Mouse (Mus musculus): ENCODE measurements around the gene Ccer2. TPM values are rescaled to one million over a fixed set of nuclear protein-coding genes. Genes with fewer than 3 reads are reported as not detected.

Ccer2 gene
- total and polyA plus RNA-seq, 3 experiments: 0.11 TPM; not detected in 2

- Histone ChIP-seq H3K4me3 (ENCODE audit: control insufficient read depth in 1 of 2, insufficient read depth in 1 of 2, low read depth in 2 of 2, low read length in 2 of 2) (no peak overlapping the region), H3K9me3 (replicated peaks; ENCODE audit: insufficient read depth, low read length) (no peaks in the 10 kb centered on the region), H3K27me3 (ENCODE audit: control insufficient read depth in 1 of 2, insufficient read depth in 2 of 2, low read length in 2 of 2) (no peaks in the 10 kb centered on the region), H3K9ac (ENCODE audit: control insufficient read depth, low read depth, low read length, poor library complexity, severe bottlenecking) (no peak overlapping the region), H3K27ac (ENCODE audit: control insufficient read depth, low read depth, low read length) (no peak overlapping the region), H3K36me3 (ENCODE audit: control insufficient read depth in 1 of 2, insufficient read depth in 2 of 2, low read length in 2 of 2) (peaks cover 0 to 3% of the 10 kb centered on the region in 2 experiments; a peak in 2 of 4 replicates), H3K4me1 (ENCODE audit: control insufficient read depth in 1 of 2, insufficient read depth in 2 of 2, low read length in 2 of 2) (peaks cover 0 to 10% of the 10 kb centered on the region in 2 experiments; a peak in 2 of 4 replicates), H3K79me2 (ENCODE audit: control insufficient read depth, insufficient read depth, low read length, poor library complexity) (peaks cover 11% of the 10 kb centered on the region)
- TF ChIP-seq KAT2A (conservative IDR thresholded peaks at IDR 0.05; ENCODE audit: low read depth, low read length) (no peak), ZKSCAN1 (IDR thresholded peaks at IDR 0.05; ENCODE audit: low read depth, low read length) (no peak), MAFK (IDR thresholded peaks at IDR 0.05; ENCODE audit: borderline replicate concordance, low read depth, low read length) (no peak)
- DNase-seq (ENCODE audit: low read depth, low spot score): no peak
Observed at GRCm38 (mm10) chr7:28761907-28762306, 5.9 kb downstream of the Ccer2 start.

- H3K36me3 ChIP-seq (ENCODE audit: control insufficient read depth in 1 of 2, insufficient read depth in 2 of 2, low read length in 2 of 2): peaks cover 0 to 27% of the 10 kb centered on the region in 2 experiments; a peak in 3 of 4 replicates
- no peaks in the 10 kb centered on the region for H3K9me3 ChIP-seq (replicated peaks; ENCODE audit: insufficient read depth, low read length)
- no peak for DNase-seq (ENCODE audit: low read depth, low spot score)
- H3K79me2 ChIP-seq (ENCODE audit: control insufficient read depth, insufficient read depth, low read length, poor library complexity): peaks cover 16% of the 10 kb centered on the region
- no peak overlapping the region for H3K27ac ChIP-seq (ENCODE audit: control insufficient read depth, low read depth, low read length)
- peaks cover 22 to 37% of the 10 kb centered on the region in 2 experiments for H3K4me1 ChIP-seq (ENCODE audit: control insufficient read depth in 1 of 2, insufficient read depth in 2 of 2, low read length in 2 of 2)
- H3K4me3 ChIP-seq (ENCODE audit: control insufficient read depth in 1 of 2, insufficient read depth in 1 of 2, low read depth in 2 of 2, low read length in 2 of 2): peak overlapping the region; percentile 69 to 88; a peak in 3 of 4 replicates
- TF ChIP-seq TAL1 (IDR thresholded peaks at IDR 0.05; ENCODE audit: low read length) (no peak), MAZ (IDR thresholded peaks at IDR 0.05; ENCODE audit: low read depth, low read length) (no peak), POLR2AphosphoS2 (IDR thresholded peaks at IDR 0.05; ENCODE audit: low read length) (no peak), MYC (IDR thresholded peaks at IDR 0.05; ENCODE audit: low read depth, low read length) (no peak), ETS1 (IDR thresholded peaks at IDR 0.05; ENCODE audit: low read depth, low read length) (no peak), ZKSCAN1 (IDR thresholded peaks at IDR 0.05; ENCODE audit: low read depth, low read length) (no peak), RAD21 (IDR thresholded peaks at IDR 0.05; ENCODE audit: low read depth, low read length) (no peak)
- H3K27me3 ChIP-seq (ENCODE audit: control insufficient read depth in 1 of 2, insufficient read depth in 2 of 2, low read length in 2 of 2): no peaks in the 10 kb centered on the region
- peak overlapping the region; percentile 78 for H3K9ac ChIP-seq (ENCODE audit: control insufficient read depth, low read depth, low read length, poor library complexity, severe bottlenecking)
Observed at GRCm38 (mm10) chr7:28765211-28765610, 9.2 kb downstream of the Ccer2 start.

GRCm38 (mm10) chr7:28766173-28766879 lies 10.4 kb downstream of the Ccer2 start, which contains the start of gene Sirt2:
Gene Sirt2, plus strand, starts transcription at chr7:28766735.
- Histone ChIP-seq H3K9me3 (replicated peaks; ENCODE audit: insufficient read depth, low read length) (no peaks in the 10 kb centered on the region), H3K79me2 (ENCODE audit: control insufficient read depth, insufficient read depth, low read length, poor library complexity) (peaks cover 20% of the 10 kb centered on the region), H3K4me3 (ENCODE audit: control insufficient read depth in 1 of 2, insufficient read depth in 1 of 2, low read depth in 2 of 2, low read length in 2 of 2) (peak within 1 kb of the TSS; percentile 69 to 88), H3K4me1 (ENCODE audit: control insufficient read depth in 1 of 2, insufficient read depth in 2 of 2, low read length in 2 of 2) (peaks cover 27 to 46% of the 10 kb centered on the region in 2 experiments), H3K27ac (ENCODE audit: control insufficient read depth, low read depth, low read length) (no peak within 1 kb of the TSS; the same call in 1 of the 2 replicates), H3K36me3 (ENCODE audit: control insufficient read depth in 1 of 2, insufficient read depth in 2 of 2, low read length in 2 of 2) (peaks cover 0 to 32% of the 10 kb centered on the region in 2 experiments; a peak in 2 of 4 replicates), H3K9ac (ENCODE audit: control insufficient read depth, low read depth, low read length, poor library complexity, severe bottlenecking) (peak within 1 kb of the TSS; percentile 78), H3K27me3 (ENCODE audit: control insufficient read depth in 1 of 2, insufficient read depth in 2 of 2, low read length in 2 of 2) (no peaks in the 10 kb centered on the region)
- DNase-seq (ENCODE audit: low read depth, low spot score): peak; percentile 99
- no peak; the same call in 1 of the 2 replicates for TF ChIP-seq NRF1 (IDR thresholded peaks at IDR 0.05; ENCODE audit: insufficient read depth, low read depth, low read length, poor library complexity, severe bottlenecking)
- peak; percentile 42 to 64; a peak in 2 of 4 replicates for TF ChIP-seq POLR2A (IDR thresholded peaks at IDR 0.05; ENCODE audit: control insufficient read depth in 1 of 2, insufficient read depth in 1 of 2, low read depth in 1 of 2, low read length in 2 of 2, poor library complexity in 1 of 2)
- TF ChIP-seq E2F4 (IDR thresholded peaks at IDR 0.05; ENCODE audit: borderline replicate concordance, low read depth, low read length): no peak
- TF ChIP-seq POLR2AphosphoS5 (IDR thresholded peaks at IDR 0.05; ENCODE audit: borderline replicate concordance, low read depth, low read length): no peak
- TF ChIP-seq CHD2 (IDR thresholded peaks at IDR 0.05; ENCODE audit: low read length): peak; percentile 80
- TF ChIP-seq KAT2A (conservative IDR thresholded peaks at IDR 0.05; ENCODE audit: low read depth, low read length): peak; percentile 99
- TF ChIP-seq MYC (IDR thresholded peaks at IDR 0.05; ENCODE audit: low read depth, low read length): peak; percentile 83; the same call in 1 of the 2 replicates
- TF ChIP-seq NELFE (IDR thresholded peaks at IDR 0.05; ENCODE audit: low read depth, low read length): peak; percentile 57
- TF ChIP-seq HCFC1 (IDR thresholded peaks at IDR 0.05; ENCODE audit: low read depth, low read length): peak; percentile 98
- no peak for TF ChIP-seq JUND (IDR thresholded peaks at IDR 0.05; ENCODE audit: low read depth, low read length)
- TF ChIP-seq SMC3 (IDR thresholded peaks at IDR 0.05; ENCODE audit: low read depth, low read length): no peak
- peak; percentile 50; the same call in 1 of the 2 replicates for TF ChIP-seq TBP (IDR thresholded peaks at IDR 0.05; ENCODE audit: low read depth, low read length)
- TF ChIP-seq CTCF (IDR thresholded peaks at IDR 0.05 in 2 of 3, conservative IDR thresholded peaks at IDR 0.05 in 1 of 3; ENCODE audit: control insufficient read depth in 1 of 3, insufficient read depth in 1 of 3, low read depth in 2 of 3, low read length in 3 of 3, poor library complexity in 1 of 3, severe bottlenecking in 1 of 3): peak in 1 of 3 experiments; percentile 3; a peak in 1 of 6 replicates
- no peak; the same call in 1 of the 2 replicates for TF ChIP-seq POLR2AphosphoS2 (IDR thresholded peaks at IDR 0.05; ENCODE audit: low read length)
- TF ChIP-seq ZMIZ1 (IDR thresholded peaks at IDR 0.05; ENCODE audit: low read depth, low read length): no peak
- peak; percentile 91 for TF ChIP-seq MXI1 (IDR thresholded peaks at IDR 0.05; ENCODE audit: low read depth, low read length)
- peak; percentile 53; the same call in 1 of the 2 replicates for TF ChIP-seq BHLHE40 (IDR thresholded peaks at IDR 0.05; ENCODE audit: borderline replicate concordance, low read depth, low read length)
- no peak for TF ChIP-seq GABPA (IDR thresholded peaks at IDR 0.05; ENCODE audit: low read depth, low read length)

All from MEL (cell line).